Comparison of ENCODE assay signal across 8 mouse cellular contexts in genomic region chr8:61927777-61928494, GRCm38 (mm10). TPM values are rescaled to one million over a fixed set of nuclear protein-coding genes. Genes with fewer than 3 reads are reported as not detected.
DNase-seq lines count a peak whose midpoint lies in the region; ATAC-seq and TF ChIP-seq lines count a peak whose summit lies in the region.

TSS of gene Ddx60 (plus strand) at chr8:61928087.

- no peaks in the 10 kb centered on the region; the same call in 1 of the 2 replicates for H3K27me3 ChIP-seq in embryonic facial prominence, embryonic 11.5 days (ENCODE audit: control insufficient read depth, insufficient read depth, low read length)
- H3K27me3 ChIP-seq in limb, embryonic 10.5 days (ENCODE audit: low read depth, poor library complexity, severe bottlenecking) = peaks cover 27% of the 10 kb centered on the region
- no peaks in the 10 kb centered on the region for H3K27me3 ChIP-seq in midbrain, embryonic 12.5 days
- no peaks in the 10 kb centered on the region for H3K27me3 ChIP-seq in small intestine, adult 2 months (ENCODE audit: control insufficient read depth, insufficient read depth, low read length)

- H3K36me3 ChIP-seq in embryonic facial prominence, embryonic 11.5 days (replicated peaks; ENCODE audit: control insufficient read depth, insufficient read depth, low read depth, low read length) = no peaks in the 10 kb centered on the region
- H3K36me3 ChIP-seq in limb, embryonic 10.5 days = no peaks in the 10 kb centered on the region
- no peaks in the 10 kb centered on the region for H3K36me3 ChIP-seq in midbrain, embryonic 12.5 days
- H3K36me3 ChIP-seq in small intestine, adult 2 months (ENCODE audit: control insufficient read depth, insufficient read depth, low read length) = no peaks in the 10 kb centered on the region

- no peak for ATAC-seq in embryonic facial prominence, embryonic 11.5 days (replicated peaks; ENCODE audit: insufficient number of reproducible peaks, low FRiP score, low TSS enrichment, low read depth)
- ATAC-seq in midbrain, embryonic 12.5 days (ENCODE audit: low FRiP score, low read depth) = peak; percentile 62

- TF ChIP-seq POLR2A in small intestine, adult 2 months (IDR thresholded peaks at IDR 0.05; ENCODE audit: low read depth, low read length) = peak; percentile 62; the same call in 1 of the 2 replicates

- H3K4me2 ChIP-seq in embryonic facial prominence, embryonic 11.5 days (ENCODE audit: low read depth, low read length) = peak within 1 kb of the TSS; percentile 73
- H3K4me2 ChIP-seq in midbrain, embryonic 12.5 days (replicated peaks) = peak within 1 kb of the TSS; percentile 57

- H3K4me3 ChIP-seq in embryonic facial prominence, embryonic 11.5 days (ENCODE audit: low read depth, low read length) = peak within 1 kb of the TSS; percentile 40
- H3K4me3 ChIP-seq in limb, embryonic 10.5 days = peak within 1 kb of the TSS; percentile 56
- H3K4me3 ChIP-seq in midbrain, embryonic 12.5 days = peak within 1 kb of the TSS; percentile 40
- H3K4me3 ChIP-seq in small intestine, adult 2 months (ENCODE audit: low read depth, low read length) = peak within 1 kb of the TSS; percentile 84

- WGBS in embryonic facial prominence, embryonic 11.5 days = 8% methylated on average over 22 of the region's 22 CpGs
- 14% methylated on average over 22 of the region's 22 CpGs for WGBS in limb, embryonic 10.5 days
- WGBS in midbrain, embryonic 12.5 days = 13% methylated on average over 22 of the region's 22 CpGs
- WGBS in small intestine, adult 2 months = 3% methylated on average over 22 of the region's 22 CpGs

- DNase-seq in embryo, embryonic 10.5 days (ENCODE audit: low spot score) = peak; percentile 39
- DNase-seq in embryo, embryonic 10 days (ENCODE audit: low spot score) = no peak
- peak; percentile 40 for DNase-seq in embryonic facial prominence, embryonic 11.5 days (ENCODE audit: low spot score)
- peak; percentile 81 to 90 for DNase-seq in heart, adult 18-20 months
- peak; percentile 62 for DNase-seq in kidney, adult 18-20 months
- DNase-seq in limb, embryonic 10.5 days (ENCODE audit: low spot score) = peak; percentile 42

- H3K9ac ChIP-seq in embryonic facial prominence, embryonic 11.5 days (replicated peaks; ENCODE audit: low read length) = peak within 1 kb of the TSS; percentile 52
- H3K9ac ChIP-seq in midbrain, embryonic 12.5 days (replicated peaks) = no peak within 1 kb of the TSS; the same call in 1 of the 2 replicates

- H3K4me1 ChIP-seq in embryonic facial prominence, embryonic 11.5 days (ENCODE audit: control insufficient read depth, insufficient read depth, low read length) = no peaks in the 10 kb centered on the region
- no peaks in the 10 kb centered on the region; the same call in 1 of the 2 replicates for H3K4me1 ChIP-seq in limb, embryonic 10.5 days
- peaks cover 4% of the 10 kb centered on the region; the same call in 1 of the 2 replicates for H3K4me1 ChIP-seq in midbrain, embryonic 12.5 days
- peaks cover 6% of the 10 kb centered on the region for H3K4me1 ChIP-seq in small intestine, adult 2 months (ENCODE audit: control insufficient read depth, insufficient read depth, insufficient read length, low read length)

- no peaks in the 10 kb centered on the region for H3K9me3 ChIP-seq in embryonic facial prominence, embryonic 11.5 days (replicated peaks; ENCODE audit: control insufficient read depth, low read length)
- H3K9me3 ChIP-seq in limb, embryonic 10.5 days (replicated peaks) = no peaks in the 10 kb centered on the region
- H3K9me3 ChIP-seq in midbrain, embryonic 12.5 days = no peaks in the 10 kb centered on the region

- H3K27ac ChIP-seq in embryonic facial prominence, embryonic 11.5 days (replicated peaks; ENCODE audit: low read depth, low read length) = no peak within 1 kb of the TSS
- peak within 1 kb of the TSS; percentile 58; the same call in 1 of the 2 replicates for H3K27ac ChIP-seq in limb, embryonic 10.5 days
- no peak within 1 kb of the TSS for H3K27ac ChIP-seq in midbrain, embryonic 12.5 days (replicated peaks)
- H3K27ac ChIP-seq in small intestine, adult 2 months (ENCODE audit: insufficient read depth, low read depth, low read length) = peak within 1 kb of the TSS; percentile 88

- TF ChIP-seq CTCF in small intestine, adult 2 months (IDR thresholded peaks at IDR 0.05; ENCODE audit: extremely low read depth, insufficient read length, insufficient replicate concordance, low read depth, low read length) = no peak

RNA-seq across cellular contexts. Expression of gene Ddx60, which starts in this region (rescaled TPM):
- 0.11 and 0.18 TPM in 2 replicates for polyA plus RNA-seq in embryonic facial prominence, embryonic 11.5 days (2014; fragmentation: Nextera tagmentation; extraction: Ambion mirVana)
- 1 to 10 TPM; 1.0 to 1.6 TPM for total RNA-seq in heart, adult 18-20 months (2021)
- polyA plus RNA-seq in limb, embryonic 10.5 days (2016; fragmentation: Nextera tagmentation; extraction: Ambion mirVana) = not detected in 2 replicates
- polyA plus RNA-seq in midbrain, embryonic 12.5 days (2016; fragmentation: Nextera tagmentation; extraction: Ambion mirVana) = 0.43 and 0.65 TPM in 2 replicates
- 1.0 and 3.5 TPM in 2 replicates for polyA plus RNA-seq in small intestine, adult 2 months (2012; rRNA removed)

Comparison
In these comparisons a context has a peak if more than half of its experiments do, and no peak if none do; other contexts are left out.
1. Peak in DNase-seq, H3K4me3 ChIP-seq, H3K9ac ChIP-seq and H3K4me2 ChIP-seq in embryonic facial prominence, embryonic 11.5 days; RNA of the gene not detected or under 1 TPM.
2. Peak in DNase-seq, H3K4me3 ChIP-seq and H3K27ac ChIP-seq in limb, embryonic 10.5 days; RNA of the gene not detected or under 1 TPM.
3. Peak in ATAC-seq, H3K4me3 ChIP-seq and H3K4me2 ChIP-seq in midbrain, embryonic 12.5 days; RNA of the gene not detected or under 1 TPM.